Mouse (Mus musculus) liver, adult 2 months (tissue): ENCODE measurements around the gene Tmem243. TPM values are rescaled to one million over a fixed set of nuclear protein-coding genes. Genes with fewer than 3 reads are reported as not detected.

ENCODE experiments used
- DNase-seq: peaks from one replicate; pipeline ENCODE4 v3.0.0-alpha.2; 2011; ENCODE audit warnings: low read depth, low spot score; ENCODE audit errors: extremely low read depth
- H3K27ac ChIP-seq: fragments of 200-500 bp; replicated peaks from 2 replicates; pipeline ENCODE4 v1.5.1; 2012; ENCODE audit warnings: low read depth, mild to moderate bottlenecking, control low read depth, inconsistent platforms, low read length; ENCODE audit not compliant: insufficient read depth
- H3K27me3 ChIP-seq: fragments of 200-500 bp; 2 replicates; pipeline ENCODE4 v1.6.1; 2012; ENCODE audit warnings: mild to moderate bottlenecking, moderate library complexity, low read length, inconsistent platforms; ENCODE audit not compliant: control insufficient read depth, insufficient read depth
- H3K36me3 ChIP-seq: fragments of 200-500 bp; 2 replicates; pipeline ENCODE4 v1.6.1; 2012; ENCODE audit warnings: low read length, inconsistent platforms; ENCODE audit not compliant: control insufficient read depth, insufficient read depth
- H3K4me1 ChIP-seq: fragments of 200-500 bp; 2 replicates; pipeline ENCODE4 v1.6.1; 2011; ENCODE audit warnings: low read length; ENCODE audit not compliant: control insufficient read depth, insufficient read depth
- H3K4me3 ChIP-seq: fragments of 200-500 bp; 2 replicates; pipeline ENCODE4 v1.5.1; 2011; ENCODE audit warnings: low read depth, mild to moderate bottlenecking, control low read depth, low read length, moderate library complexity; ENCODE audit not compliant: insufficient read depth
- H3K79me2 ChIP-seq: fragments of 200-500 bp; 2 replicates; pipeline ENCODE4 v1.6.1; 2012; ENCODE audit warnings: inconsistent platforms, mild to moderate bottlenecking, low read length, moderate library complexity; ENCODE audit not compliant: control insufficient read depth, insufficient read depth
- H3K9ac ChIP-seq: fragments of 200-500 bp; 2 replicates; pipeline ENCODE4 v1.6.1; 2012; ENCODE audit warnings: low read depth, mild to moderate bottlenecking, control low read depth, inconsistent platforms, low read length
- CTCF ChIP-seq: fragments of 200-500 bp; IDR thresholded peaks from 2 replicates; pipeline ENCODE4 v1.5.1; 2011; ENCODE audit warnings: low read depth, low read length, control low read depth
- POLR2A ChIP-seq: fragments of 200-500 bp; IDR thresholded peaks from 2 replicates; pipeline ENCODE4 v1.6.1; 2011; ENCODE audit warnings: low read length, control low read depth; ENCODE audit not compliant: insufficient read depth; ENCODE audit errors: extremely low read depth
- WGBS: fragments of 180-500 bp; shearing (Covaris S2); methylation state at CpG from one replicate; pipeline ENCODE4 v1.1.7; 2018; 5-methylcytosine and 5-hydroxymethylcytosine counted together
- polyA plus RNA-seq: library from polyadenylated mRNA; depleted of rRNA; stranded (reverse); fragments of >200 nt; gene quantifications from 2 replicates; pipeline ENCODE4 v1.2.3, GENCODE M21; 2012
- total RNA-seq: library from RNA; depleted of rRNA; stranded (reverse); fragments of >200 nt; gene quantifications from 2 replicates; pipeline ENCODE4 v1.2.3, GENCODE M21; 2014

The Tmem243 gene
- total and polyA plus RNA-seq, 2 experiments, result 62.1 to 96.6 TPM

DNA sequence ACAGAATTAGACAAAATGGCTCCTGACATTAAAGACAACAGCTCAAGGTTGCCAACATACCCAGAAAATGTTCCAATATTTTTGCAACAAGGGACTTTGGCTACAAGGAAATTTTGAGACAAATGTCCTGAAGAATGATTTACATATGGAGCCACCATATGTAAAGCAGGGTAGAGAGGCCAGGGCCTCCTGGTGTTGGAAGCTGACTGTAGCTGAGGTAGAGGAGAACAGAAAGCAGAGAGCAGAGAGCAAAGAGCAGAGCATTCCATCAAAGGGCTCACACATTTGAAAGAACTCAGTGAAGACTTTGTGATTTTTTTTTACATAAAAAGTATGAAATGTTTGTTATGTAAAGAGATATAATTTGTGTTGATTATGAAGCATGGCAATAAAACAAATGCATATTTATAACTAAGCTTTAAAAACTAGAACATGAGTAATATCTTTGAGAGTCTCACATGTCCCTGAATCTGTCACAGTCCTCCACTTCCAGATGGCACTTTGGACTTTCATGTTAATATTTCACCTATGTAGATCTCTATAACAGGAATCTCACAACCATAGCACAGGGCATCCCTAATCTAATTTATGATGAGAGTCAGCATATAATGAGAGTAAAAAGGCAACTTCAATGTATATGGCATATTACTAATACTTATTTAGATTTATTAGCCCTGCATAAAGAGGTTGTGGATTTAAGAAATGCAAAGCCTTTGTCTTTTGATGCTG lies 20.5 kb upstream of the Tmem243 start:
- no peak for DNase-seq
- peak overlapping the region; percentile 44; the same call in 1 of the 2 replicates for H3K27ac ChIP-seq

DNA sequence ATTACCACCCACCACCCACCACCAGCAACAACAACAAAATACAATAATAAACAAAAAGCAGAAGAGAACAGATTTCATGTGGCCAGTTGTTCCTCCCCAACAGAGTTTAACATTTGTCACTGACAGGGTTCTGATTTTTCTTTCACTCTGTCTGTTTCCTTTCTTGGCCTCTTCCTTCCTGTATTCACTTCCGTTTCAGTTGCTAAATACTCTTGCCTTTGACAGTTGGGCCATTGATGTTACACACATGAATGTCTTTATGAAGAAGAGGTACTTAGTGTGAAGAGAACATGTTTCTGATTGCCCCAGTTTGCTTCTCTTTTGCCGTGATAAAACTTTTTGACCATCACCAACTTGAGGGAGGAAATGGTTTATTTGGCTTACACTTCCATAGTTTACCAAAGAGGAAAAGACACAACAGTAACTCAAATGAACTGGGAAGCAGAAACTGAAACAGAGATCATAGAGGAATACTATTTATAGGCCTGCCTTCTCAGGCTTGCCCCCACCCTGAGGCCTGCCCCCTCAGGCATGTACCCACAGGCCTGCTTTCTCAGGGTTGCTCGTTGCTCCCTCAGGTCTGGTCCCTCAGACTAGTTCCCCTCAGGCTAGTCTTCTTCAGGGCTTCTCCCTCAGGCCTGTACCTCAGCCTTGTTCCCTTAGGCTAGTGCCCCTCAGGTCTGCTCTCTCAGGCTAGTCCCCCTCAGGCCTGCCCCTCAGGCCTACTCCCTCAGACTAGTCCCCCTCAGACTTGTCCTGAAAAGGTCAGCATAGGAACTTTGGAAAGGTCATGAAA lies 13.3 kb upstream of the Tmem243 start:
- WGBS, result 84% methylated on average over 3 of the region's 3 CpGs
- peaks cover 4% of the 10 kb centered on the region for H3K4me1 ChIP-seq
- DNase-seq, result no peak
- H3K27me3 ChIP-seq, result no peaks in the 10 kb centered on the region
- H3K79me2 ChIP-seq, result no peaks in the 10 kb centered on the region
- TF ChIP-seq CTCF, result no peak
- no peak for TF ChIP-seq POLR2A
- peak overlapping the region; percentile 47 for H3K27ac ChIP-seq
- H3K9ac ChIP-seq, result no peak overlapping the region
- H3K36me3 ChIP-seq, result no peaks in the 10 kb centered on the region
- H3K4me3 ChIP-seq, result no peak overlapping the region

More for the DNA sequence above, 20.5 kb upstream of the Tmem243 start:
- Histone ChIP-seq H3K79me2 (no peaks in the 10 kb centered on the region), H3K4me1 (peaks cover 10% of the 10 kb centered on the region), H3K36me3 (no peaks in the 10 kb centered on the region), H3K27me3 (no peaks in the 10 kb centered on the region), H3K9ac (no peak overlapping the region), H3K4me3 (no peak overlapping the region)
- TF ChIP-seq POLR2A (no peak), CTCF (no peak)

DNA sequence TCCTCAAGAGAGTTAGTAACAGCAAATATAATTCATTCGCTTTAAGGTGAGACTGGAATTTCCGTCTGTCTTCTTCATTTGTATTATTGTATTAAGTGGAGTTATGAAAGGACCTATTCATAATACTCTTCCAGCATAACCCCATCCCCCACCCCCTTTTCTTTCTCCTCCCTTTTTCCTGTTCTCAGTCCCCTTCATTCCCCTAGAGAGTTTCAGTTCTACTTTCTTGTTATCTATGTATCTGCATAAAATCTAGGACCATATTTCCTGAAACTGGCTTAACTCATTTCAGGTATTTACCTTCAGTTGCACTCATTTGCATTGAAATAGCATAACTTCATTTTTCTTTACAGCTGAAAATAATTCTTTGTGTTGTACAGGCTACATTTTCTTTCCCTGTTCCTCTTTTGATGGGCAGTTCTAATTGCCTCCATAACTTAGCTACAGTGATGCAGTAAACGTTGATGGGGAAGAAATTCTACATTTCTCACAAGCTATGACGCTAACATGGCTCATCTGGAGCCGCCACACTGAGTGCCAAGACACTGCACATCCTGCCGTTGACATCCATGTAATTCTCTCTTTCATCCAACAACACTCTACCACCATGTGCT lies 9.9 kb upstream of the Tmem243 start:
- TF ChIP-seq CTCF (no peak), POLR2A (no peak)
- no peak overlapping the region for H3K9ac ChIP-seq
- H3K27ac ChIP-seq, result no peak overlapping the region
- H3K79me2 ChIP-seq, result no peaks in the 10 kb centered on the region
- 82% methylated on average over 6 of the region's 6 CpGs for WGBS
- H3K4me1 ChIP-seq, result no peaks in the 10 kb centered on the region; the same call in 1 of the 2 replicates
- H3K4me3 ChIP-seq, result no peak overlapping the region
- no peak for DNase-seq
- H3K36me3 ChIP-seq, result no peaks in the 10 kb centered on the region
- no peaks in the 10 kb centered on the region for H3K27me3 ChIP-seq

DNA sequence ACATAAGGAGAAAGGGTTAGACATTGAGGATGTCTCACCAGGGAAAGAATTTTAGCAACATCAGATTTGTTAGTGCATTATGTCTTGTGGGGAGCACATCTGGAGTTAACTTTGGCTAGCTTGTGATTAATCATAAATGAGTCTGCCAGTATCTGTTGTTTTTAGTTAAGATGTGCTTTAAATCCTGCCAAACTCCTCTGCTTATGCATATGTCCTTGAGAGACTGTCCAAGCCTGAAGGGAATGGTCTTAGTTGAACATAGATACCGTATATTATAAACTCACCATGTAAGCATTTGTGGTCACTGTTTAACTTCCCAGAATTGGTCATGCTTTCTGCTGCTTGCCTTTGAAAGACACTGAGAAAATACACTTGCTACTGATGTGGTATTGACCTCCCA lies 7.8 kb upstream of the Tmem243 start:
- WGBS, result 95% methylated on average over 1 of the region's 1 CpGs
- TF ChIP-seq POLR2A (no peak), CTCF (no peak)
- Histone ChIP-seq H3K27me3 (no peaks in the 10 kb centered on the region), H3K36me3 (no peaks in the 10 kb centered on the region), H3K27ac (no peak overlapping the region), H3K4me1 (no peaks in the 10 kb centered on the region), H3K4me3 (no peak overlapping the region), H3K9ac (no peak overlapping the region), H3K79me2 (no peaks in the 10 kb centered on the region)
- no peak for DNase-seq

DNA sequence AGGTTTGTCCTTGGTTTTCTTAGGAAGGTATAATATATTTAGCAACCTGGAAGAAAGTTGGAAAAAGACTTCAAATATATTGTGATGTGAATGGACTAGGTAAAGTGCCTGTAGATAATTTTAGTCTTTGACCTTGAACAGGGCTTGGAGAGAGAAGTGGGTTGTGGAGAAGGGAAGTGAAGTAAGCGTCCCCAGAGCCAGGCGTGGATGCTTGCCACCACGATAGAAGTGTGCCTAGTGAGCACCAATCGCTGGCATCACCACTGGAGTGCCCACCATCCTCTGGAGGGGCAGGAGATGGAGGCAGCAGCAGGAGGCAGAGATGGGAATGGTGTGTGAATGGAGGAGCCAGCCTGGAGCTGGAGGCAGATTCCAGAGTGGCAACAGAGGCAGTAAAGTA lies 7.0 kb upstream of the Tmem243 start:
- H3K27me3 ChIP-seq, result no peaks in the 10 kb centered on the region
- no peak overlapping the region for H3K9ac ChIP-seq
- H3K36me3 ChIP-seq, result no peaks in the 10 kb centered on the region
- WGBS, result 76% methylated on average over 4 of the region's 4 CpGs
- no peak overlapping the region for H3K4me3 ChIP-seq
- H3K4me1 ChIP-seq, result no peaks in the 10 kb centered on the region
- no peak overlapping the region for H3K27ac ChIP-seq
- H3K79me2 ChIP-seq, result no peaks in the 10 kb centered on the region
- TF ChIP-seq POLR2A (no peak), CTCF (no peak)
- no peak for DNase-seq
